Mouse (Mus musculus): ENCODE data around the gene Gm20894.
"Not testable (repeated sequence)": the region's sequence is repeated elsewhere in the genome, so short reads cannot be mapped to it uniquely, and the experiment has no call there.

Gene Gm20894

DNA sequence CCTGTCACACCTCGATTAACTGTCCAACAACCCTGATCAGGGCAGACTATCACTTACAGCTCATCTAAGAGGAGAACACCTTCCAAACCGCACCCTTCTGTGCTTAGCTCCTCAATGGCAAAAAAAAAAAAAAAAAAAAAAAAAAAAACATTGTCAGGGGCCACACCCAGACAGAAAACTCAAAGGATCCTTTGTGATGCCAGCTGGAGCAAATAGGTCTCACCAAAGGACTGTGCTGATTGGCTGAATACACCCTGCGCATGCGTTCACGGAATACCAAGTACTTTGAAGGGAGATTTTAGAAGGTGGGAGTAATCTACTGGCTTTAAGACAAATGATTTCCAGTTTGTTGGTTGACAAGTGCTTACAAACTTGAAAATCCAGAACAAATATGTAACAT, at the start of gene Gm20894:
Gene Gm20894, minus strand, starts transcription at position 101 of the 400 bp plus-strand sequence.
- not testable (repeated sequence) for DNase-seq
